ENCODE assay signal across 9 mouse cellular contexts in the genomic region with DNA sequence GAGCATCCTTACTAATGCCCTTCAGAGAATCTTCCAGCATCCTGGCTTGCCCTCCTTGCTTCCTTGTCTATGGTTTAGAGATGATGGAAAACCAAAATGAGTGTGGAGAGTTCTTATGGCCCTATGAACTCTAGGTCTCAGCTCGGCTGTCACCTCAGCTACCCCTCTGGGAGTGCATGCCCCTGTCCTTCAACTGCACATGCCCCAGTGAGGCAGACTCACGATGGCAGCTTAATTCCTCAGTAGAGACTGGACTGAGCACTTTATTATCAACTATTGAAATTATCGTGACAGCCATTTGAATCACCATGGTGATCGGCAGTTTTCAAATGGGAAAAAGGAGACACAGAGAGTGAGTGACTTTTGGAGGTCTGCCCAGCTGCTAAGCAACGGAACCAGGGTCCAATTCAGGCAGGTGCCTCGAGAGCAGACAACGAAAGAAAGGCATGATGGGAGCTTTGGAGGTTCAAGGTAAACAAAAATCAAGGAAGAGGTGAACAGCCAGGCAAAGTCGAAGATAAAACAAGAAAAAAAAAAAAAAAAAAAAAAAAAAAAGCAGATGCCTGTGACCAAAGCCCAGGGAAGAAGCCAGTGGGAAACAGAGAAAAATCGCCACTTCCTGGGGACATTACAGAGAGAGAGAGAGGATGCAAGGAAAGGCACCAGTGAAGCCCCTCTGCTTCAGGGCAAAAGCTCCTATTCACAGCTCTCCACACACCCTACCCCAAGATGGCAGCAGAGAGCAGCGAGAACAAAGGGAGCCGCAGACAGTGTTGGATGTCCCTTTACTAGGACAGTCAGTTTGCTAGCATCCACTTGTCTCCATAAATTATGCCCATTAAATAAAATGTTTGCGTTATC.
DNase-seq lines count a peak whose midpoint lies in the region; ATAC-seq and TF ChIP-seq lines count a peak whose summit lies in the region.
"Had no signal": no experiment of that assay in that cellular context is flagged by ENCODE, and none has a peak within 500 bp of the region (broad histone marks: within the 10 kb centered on the region; RNA-seq: fewer than 3 reads in every experiment).

No protein-coding gene starts in this region.

- 31% methylated on average over 12 of the region's 12 CpGs for WGBS in liver, embryonic 14.5 days (ENCODE audit: insufficient replicate concordance)
- 29% methylated on average over 12 of the region's 12 CpGs for WGBS in olfactory bulb, adult 2 months

- no peak overlapping the region for H3K27ac ChIP-seq in liver, embryonic 14.5 days
- H3K27ac ChIP-seq in olfactory bulb, adult 2 months (ENCODE audit: insufficient read depth, low read depth, low read length) = no peak overlapping the region
- H3K27ac ChIP-seq: midbrain, embryonic 12.5 days had no signal

- no peaks in the 10 kb centered on the region for H3K4me1 ChIP-seq in liver, embryonic 14.5 days (replicated peaks; ENCODE audit: control insufficient read depth in 2 of 2, insufficient read depth in 2 of 2, low read length in 1 of 2)
- H3K4me1 ChIP-seq in olfactory bulb, adult 2 months (ENCODE audit: control insufficient read depth, insufficient read depth, low read length) = no peaks in the 10 kb centered on the region
- H3K4me1 ChIP-seq: midbrain, embryonic 12.5 days had no signal

- H3K36me3 ChIP-seq in liver, embryonic 14.5 days (replicated peaks; ENCODE audit: control insufficient read depth, insufficient read depth, low read depth) = no peaks in the 10 kb centered on the region
- H3K36me3 ChIP-seq: midbrain, embryonic 12.5 days had no signal

- no peak overlapping the region for H3K4me2 ChIP-seq in liver, embryonic 14.5 days (ENCODE audit: low read depth)
- H3K4me2 ChIP-seq: midbrain, embryonic 12.5 days had no signal

- H3K4me3 ChIP-seq in liver, embryonic 14.5 days (ENCODE audit: insufficient read depth in 1 of 2, low read depth in 2 of 2, low read length in 2 of 2) = no peak overlapping the region
- H3K4me3 ChIP-seq in olfactory bulb, adult 2 months (ENCODE audit: insufficient read depth, low read depth, low read length) = no peak overlapping the region
- H3K4me3 ChIP-seq: midbrain, embryonic 12.5 days had no signal

- no peak for TF ChIP-seq EP300 in liver, embryonic 14.5 days (IDR thresholded peaks at IDR 0.05; ENCODE audit: low read depth)

- DNase-seq in urinary bladder, postnatal 14 days (ENCODE audit: low spot score) = peak; percentile 65
- DNase-seq in urinary bladder, postnatal 10 days (ENCODE audit: low spot score) = no peak
- DNase-seq in cerebellum, adult 11-12 months = peak; percentile 13
- peak; percentile 8 for DNase-seq in forelimb bud, embryonic 11.5 days (ENCODE audit: low read depth, low spot score)
- DNase-seq in kidney, adult 8-10 months = peak; percentile 3 to 45
- peak in 1 of 3 experiments; percentile 6 for DNase-seq in liver, embryonic 14.5 days (ENCODE audit: low read depth in 3 of 3, low spot score in 3 of 3)
- peak; percentile 21 for DNase-seq in yolk sac, embryonic 10.5 days (ENCODE audit: low spot score)

- peak; percentile 63 for TF ChIP-seq CTCF in liver, embryonic 14.5 days (IDR thresholded peaks at IDR 0.05; ENCODE audit: low read depth)
- peak; percentile 64 for TF ChIP-seq CTCF in olfactory bulb, adult 2 months (IDR thresholded peaks at IDR 0.05; ENCODE audit: insufficient read depth, low read depth, low read length)

- no peak for ATAC-seq in liver, embryonic 14.5 days (ENCODE audit: insufficient read depth)

- no peak overlapping the region for H3K9ac ChIP-seq in liver, embryonic 14.5 days (replicated peaks)
- H3K9ac ChIP-seq: midbrain, embryonic 12.5 days had no signal

- no peaks in the 10 kb centered on the region for H3K27me3 ChIP-seq in liver, embryonic 14.5 days (ENCODE audit: control insufficient read depth, insufficient read depth, low read length)

- no peaks in the 10 kb centered on the region for H3K9me3 ChIP-seq in liver, embryonic 14.5 days (ENCODE audit: control insufficient read depth, low read length)
- H3K9me3 ChIP-seq: midbrain, embryonic 12.5 days had no signal

- no peak for TF ChIP-seq POLR2A in olfactory bulb, adult 2 months (IDR thresholded peaks at IDR 0.05; ENCODE audit: insufficient read depth, low read depth, low read length)
